Mouse (Mus musculus) heart, embryonic 10.5 days (tissue): Measurements from ENCODE around the gene 4930404H24Rik. TPM values are rescaled to one million over a fixed set of nuclear protein-coding genes. Genes with fewer than 3 reads are reported as not detected.
A peak's percentile ranks its signal among the peaks of the same experiment; 100 is the strongest.

Source experiments
- DNase-seq: peaks from one replicate; pipeline ENCODE4 v3.0.0-alpha.2; 2017; ENCODE audit warnings: low spot score
- H3K27ac ChIP-seq: fragments of 300-500 bp; sonication (generic); 2 replicates; pipeline ENCODE4 v1.5.1; 2016; ENCODE audit warnings: mild to moderate bottlenecking
- H3K27me3 ChIP-seq: fragments of 300-500 bp; sonication (generic); 2 replicates; pipeline ENCODE4 v1.6.1; 2016; ENCODE audit warnings: mild to moderate bottlenecking; ENCODE audit not compliant: poor library complexity, insufficient read depth, severe bottlenecking
- H3K36me3 ChIP-seq: fragments of 300-500 bp; sonication (generic); 2 replicates; pipeline ENCODE4 v1.6.1; 2016; ENCODE audit warnings: mild to moderate bottlenecking, moderate library complexity
- H3K4me1 ChIP-seq: fragments of 300-500 bp; sonication (generic); 2 replicates; pipeline ENCODE4 v1.6.1; 2016; ENCODE audit warnings: mild to moderate bottlenecking
- H3K4me3 ChIP-seq: fragments of 300-500 bp; sonication (generic); 2 replicates; pipeline ENCODE4 v1.5.1; 2016; ENCODE audit warnings: mild to moderate bottlenecking, moderate library complexity
- H3K9me3 ChIP-seq: fragments of 300-500 bp; sonication (generic); 2 replicates; pipeline ENCODE4 v1.6.1; 2016; ENCODE audit warnings: mild to moderate bottlenecking, moderate library complexity
- WGBS: fragments of 180-500 bp; shearing (Covaris S2); methylation state at CpG from one replicate; pipeline ENCODE4 v1.1.7; 2016; 5-methylcytosine and 5-hydroxymethylcytosine counted together
- polyA plus RNA-seq: library from polyadenylated mRNA; unstranded; fragments of >200 nt; fragmentation: Nextera tagmentation; extraction: Ambion mirVana; gene quantifications from 2 replicates; pipeline ENCODE4 v1.2.1, GENCODE M21; 2016

4930404H24Rik gene
- polyA plus RNA-seq, 1 experiment from 2014 or later: not detected

DNA sequence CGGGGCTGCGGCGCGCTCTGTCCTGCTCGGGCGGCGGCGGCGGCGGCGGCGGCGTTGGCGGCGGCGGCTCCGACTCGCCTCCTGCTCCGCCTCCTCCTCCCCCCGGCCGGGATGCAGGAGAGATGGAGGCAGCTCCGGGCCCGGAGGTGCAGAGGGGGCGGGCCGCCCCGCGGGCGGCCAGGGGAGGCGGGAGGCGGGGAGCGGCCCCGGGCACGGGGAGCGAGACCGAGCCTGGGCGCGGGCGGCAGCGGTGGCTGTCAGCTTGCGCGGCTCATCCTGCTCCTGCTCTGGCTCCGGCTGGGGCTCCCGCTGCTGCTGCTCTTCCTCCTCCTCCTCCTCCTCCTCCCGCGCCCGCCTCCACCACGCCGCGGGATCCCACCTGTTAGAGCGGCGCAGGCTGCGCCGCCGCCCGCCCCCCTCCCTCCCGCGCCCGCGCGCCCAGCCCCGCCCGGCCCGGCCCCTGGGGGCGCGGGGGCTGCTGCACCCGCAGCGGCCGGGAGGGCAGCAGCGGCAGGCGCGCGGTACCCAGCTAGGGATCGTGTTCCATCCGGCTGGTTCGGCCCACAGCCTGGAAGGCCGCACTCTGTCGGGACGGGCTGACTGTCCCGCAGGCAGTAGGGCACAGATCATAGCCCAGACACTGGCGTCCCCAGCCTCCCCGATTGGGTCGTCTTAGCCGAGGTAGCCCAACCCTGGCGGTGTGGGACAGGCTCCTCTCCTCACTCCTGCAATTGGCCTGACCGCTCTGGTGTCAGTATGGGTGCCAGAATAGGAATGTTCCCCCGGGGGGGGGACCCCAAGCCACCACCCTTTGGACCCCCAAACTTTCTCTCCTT lies 37.6 kb downstream of the 4930404H24Rik start, which contains the start of gene Nol4l:
TSS of gene Nol4l (minus strand) at position 41 of the 836 bp plus-strand sequence.
- WGBS: 2% methylated on average over 73 of the region's 86 CpGs

GRCm38 (mm10) chr2:153530948-153531347 lies 38.4 kb downstream of the 4930404H24Rik start:
- H3K36me3 ChIP-seq: no peaks in the 10 kb centered on the region
- H3K4me3 ChIP-seq: no peak overlapping the region
- H3K9me3 ChIP-seq: no peaks in the 10 kb centered on the region; the same call in 1 of the 2 replicates
- no peak for DNase-seq
- peaks cover 39% of the 10 kb centered on the region for H3K4me1 ChIP-seq
- peak overlapping the region; percentile 96; the same call in 1 of the 2 replicates for H3K27ac ChIP-seq
- 38% methylated on average over 5 of the region's 5 CpGs for WGBS
- H3K27me3 ChIP-seq: peaks cover 35% of the 10 kb centered on the region

More for the DNA sequence above, 37.6 kb downstream of the 4930404H24Rik start, which contains the start of gene Nol4l:
- no peaks in the 10 kb centered on the region; the same call in 1 of the 2 replicates for H3K9me3 ChIP-seq
- H3K4me3 ChIP-seq: peak within 1 kb of the TSS; percentile 88
- no peak for DNase-seq
- peaks cover 47% of the 10 kb centered on the region for H3K4me1 ChIP-seq
- H3K27ac ChIP-seq: peak within 1 kb of the TSS; percentile 96
- H3K36me3 ChIP-seq: no peaks in the 10 kb centered on the region
- H3K27me3 ChIP-seq: peaks cover 35% of the 10 kb centered on the region

DNA sequence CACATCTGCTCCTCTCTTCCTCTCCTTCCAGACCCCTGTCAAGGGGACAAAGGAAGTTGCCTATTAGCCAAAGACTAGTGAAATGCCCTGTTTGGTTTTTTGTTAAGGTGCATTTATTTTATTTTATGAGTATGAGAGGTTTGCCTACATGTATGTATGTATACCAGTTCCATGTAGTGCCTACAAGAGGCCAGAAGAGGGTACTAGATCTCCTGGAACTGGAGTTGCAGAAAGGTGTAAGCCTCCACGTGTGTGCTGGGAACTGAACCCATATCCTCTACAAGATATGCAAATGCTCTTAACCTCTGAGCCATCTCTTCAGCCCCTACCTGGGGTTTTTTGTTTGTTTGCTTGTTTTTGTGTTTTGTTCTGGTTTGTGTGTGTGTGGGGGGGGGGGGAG lies 41.4 kb downstream of the 4930404H24Rik start:
- H3K27ac ChIP-seq: no peak overlapping the region
- H3K9me3 ChIP-seq: no peaks in the 10 kb centered on the region
- H3K4me1 ChIP-seq: peaks cover 9% of the 10 kb centered on the region
- no peaks in the 10 kb centered on the region for H3K36me3 ChIP-seq
- whole genome bisulfite sequencing: 71% methylated on average over 1 of the region's 1 CpGs
- no peak overlapping the region for H3K4me3 ChIP-seq
- DNase-seq: no peak
- H3K27me3 ChIP-seq: peaks cover 24% of the 10 kb centered on the region

GRCm38 (mm10) chr2:153538898-153539297 lies 46.3 kb downstream of the 4930404H24Rik start:
- Histone ChIP-seq H3K27me3 (0 out of 2 replicates have a peak, but pooled peaks cover 9% of the 10 kb centered on the region), H3K4me3 (no peak overlapping the region), H3K36me3 (no peaks in the 10 kb centered on the region), H3K27ac (peak overlapping the region; percentile 68; the same call in 1 of the 2 replicates), H3K4me1 (peaks cover 39% of the 10 kb centered on the region), H3K9me3 (no peaks in the 10 kb centered on the region)
- WGBS: 86% methylated on average over 3 of the region's 3 CpGs
- no peak for DNase-seq

DNA sequence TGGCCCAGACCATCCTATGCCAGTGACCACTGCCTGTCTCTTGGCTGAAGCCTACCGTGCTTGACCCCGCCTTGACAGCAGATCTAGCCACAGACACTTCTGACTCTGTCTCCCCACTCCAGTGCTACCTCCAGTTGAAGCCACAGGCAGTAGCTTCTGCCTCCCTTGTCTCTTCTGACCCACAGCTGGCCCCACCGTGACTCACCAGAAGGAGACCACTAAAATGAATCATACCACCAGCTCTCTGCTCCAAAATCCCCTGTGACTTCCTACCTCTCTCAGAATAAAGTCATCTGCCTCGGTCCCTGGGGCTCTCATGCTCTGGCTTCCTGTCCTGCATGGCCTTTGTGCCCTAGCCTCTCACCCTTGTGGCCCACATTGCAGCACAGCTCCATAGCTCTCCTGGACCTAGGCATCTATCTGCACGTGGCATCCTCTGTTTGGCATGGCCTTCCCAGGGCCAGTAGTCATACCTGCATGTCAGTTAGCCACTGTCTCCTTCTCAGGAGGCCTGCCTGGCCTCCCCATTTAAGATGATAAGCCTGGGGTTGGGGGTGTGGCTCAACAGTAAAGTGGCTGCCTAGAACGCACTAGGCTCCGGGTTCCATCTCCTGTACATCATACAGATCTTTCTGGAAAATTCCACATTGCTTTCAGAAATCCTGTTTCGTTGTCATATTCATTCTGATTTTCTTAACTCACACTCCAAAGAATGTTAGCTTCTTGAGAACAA lies 50.5 kb downstream of the 4930404H24Rik start:
- H3K36me3 ChIP-seq: no peaks in the 10 kb centered on the region
- peaks cover 19% of the 10 kb centered on the region; the same call in 1 of the 2 replicates for H3K27me3 ChIP-seq
- no peak for DNase-seq
- H3K4me3 ChIP-seq: no peak overlapping the region
- H3K27ac ChIP-seq: peak overlapping the region; percentile 2; the same call in 1 of the 2 replicates
- WGBS: 75% methylated on average over 8 of the region's 8 CpGs
- H3K4me1 ChIP-seq: peaks cover 82% of the 10 kb centered on the region
- H3K9me3 ChIP-seq: no peaks in the 10 kb centered on the region

Other genes with a start within 250 kb of the 4930404H24Rik start
- gene Kif3b, start 201.4 kb upstream of the 4930404H24Rik start, polyA plus RNA-seq: 4.1 and 4.4 TPM in 2 replicates
- 9.2 and 9.6 TPM in 2 replicates for gene Asxl1, start 147.0 kb upstream of the 4930404H24Rik start, polyA plus RNA-seq
- gene Nol4l, start 37.2 kb downstream of the 4930404H24Rik start, polyA plus RNA-seq: 20.8 and 21.4 TPM in 2 replicates
- gene Commd7, start 140.0 kb downstream of the 4930404H24Rik start, polyA plus RNA-seq: 64.8 and 68.6 TPM in 2 replicates
- gene Dnmt3b, start 156.7 kb downstream of the 4930404H24Rik start, polyA plus RNA-seq: 10.2 and 17.0 TPM in 2 replicates
- 0.10 and 0.12 TPM in 2 replicates for gene Dnmt3c, start 203.9 kb downstream of the 4930404H24Rik start, polyA plus RNA-seq
- 311 and 313 TPM in 2 replicates for gene Mapre1, start 248.5 kb downstream of the 4930404H24Rik start, polyA plus RNA-seq